Mouse (Mus musculus) layer of hippocampus, adult 11-12 months (tissue): ENCODE data around the gene Trim9.

Source experiments
- DNase-seq: peaks from one replicate; pipeline ENCODE4 v3.0.0; 2022; ENCODE audit warnings: low spot score

The Trim9 gene

GRCm38 (mm10) chr12:70262271-70262953, 85.0 kb downstream of the Trim9 start:
- peak; percentile 51 for DNase-seq

- no peak for DNase-seq
Observed at GRCm38 (mm10) chr12:70251210-70251884, 96.1 kb downstream of the Trim9 start.

DNA sequence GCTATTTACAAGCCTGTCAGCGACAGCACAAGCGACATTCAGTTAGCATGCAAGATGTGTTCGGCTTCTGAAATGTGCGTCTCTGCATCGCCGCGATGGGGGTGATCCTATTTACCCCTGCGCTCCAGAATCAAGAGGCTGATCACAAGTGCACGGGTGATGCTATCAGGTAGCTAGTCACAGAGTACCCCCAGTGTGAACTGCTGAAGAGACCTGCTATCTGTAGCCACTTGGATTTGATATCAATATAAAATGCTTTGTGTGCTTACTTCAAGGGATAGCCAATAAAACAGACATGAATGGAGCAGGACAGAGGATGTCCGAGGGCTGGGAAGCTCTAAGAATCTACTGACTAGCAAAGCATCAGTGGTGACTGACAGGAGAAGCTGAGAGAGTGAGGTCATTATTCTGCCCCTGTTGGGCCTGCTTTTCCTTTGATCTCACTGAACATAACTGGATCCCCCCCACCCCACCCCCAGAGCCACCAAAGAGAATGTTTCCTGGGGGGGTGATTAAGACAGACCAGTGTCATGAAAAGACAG, 97.7 kb downstream of the Trim9 start:
- DNase-seq, result no peak

- no peak for DNase-seq
Observed at GRCm38 (mm10) chr12:70247683-70248474, 99.5 kb downstream of the Trim9 start.

GRCm38 (mm10) chr12:70242550-70242949, 104.9 kb downstream of the Trim9 start:
- DNase-seq, result peak; percentile 48

- no peak for DNase-seq
Observed at GRCm38 (mm10) chr12:70239741-70240140, 107.7 kb downstream of the Trim9 start.

DNA sequence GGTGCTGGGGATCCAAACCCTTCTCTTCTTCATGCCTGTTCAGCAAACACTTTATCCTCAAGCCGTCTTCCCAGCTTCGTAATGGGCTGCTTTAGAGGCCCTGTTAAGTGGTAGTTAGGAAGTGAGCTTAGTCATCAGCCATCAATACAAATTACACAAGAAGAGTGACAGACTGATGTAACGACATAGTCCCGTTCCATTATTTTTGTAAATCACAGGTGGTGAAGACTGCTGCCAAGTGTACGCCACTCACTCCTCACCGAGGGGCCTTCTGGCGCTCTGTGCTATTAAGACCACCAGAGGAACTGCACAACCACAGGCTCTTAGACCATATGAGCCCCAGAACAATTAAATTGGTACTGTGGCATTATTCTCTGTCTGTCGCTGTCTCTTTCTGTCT, 108.8 kb downstream of the Trim9 start:
- no peak for DNase-seq

GRCm38 (mm10) chr12:70234938-70235484, 112.4 kb downstream of the Trim9 start:
- DNase-seq, result peak; percentile 74

DNA sequence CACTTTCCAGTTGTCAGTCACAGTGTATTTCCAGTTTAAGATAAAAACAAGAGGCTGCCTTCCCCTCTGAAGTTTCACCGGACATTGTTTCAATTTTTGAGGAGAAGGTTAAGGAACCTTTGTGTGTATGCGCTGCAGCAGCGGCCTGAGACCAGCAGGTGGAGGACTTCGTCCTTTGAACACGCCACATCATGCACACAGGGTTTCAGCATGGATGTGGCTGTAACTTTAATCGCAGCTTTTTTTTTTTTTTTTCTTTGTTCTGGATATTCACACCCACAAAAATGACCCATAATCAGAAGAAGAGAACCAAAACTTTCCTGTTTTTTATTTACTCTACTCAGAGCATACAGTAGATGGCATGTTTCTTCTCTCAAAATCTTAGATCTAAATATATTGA, 113.0 kb downstream of the Trim9 start:
- no peak for DNase-seq

DNA sequence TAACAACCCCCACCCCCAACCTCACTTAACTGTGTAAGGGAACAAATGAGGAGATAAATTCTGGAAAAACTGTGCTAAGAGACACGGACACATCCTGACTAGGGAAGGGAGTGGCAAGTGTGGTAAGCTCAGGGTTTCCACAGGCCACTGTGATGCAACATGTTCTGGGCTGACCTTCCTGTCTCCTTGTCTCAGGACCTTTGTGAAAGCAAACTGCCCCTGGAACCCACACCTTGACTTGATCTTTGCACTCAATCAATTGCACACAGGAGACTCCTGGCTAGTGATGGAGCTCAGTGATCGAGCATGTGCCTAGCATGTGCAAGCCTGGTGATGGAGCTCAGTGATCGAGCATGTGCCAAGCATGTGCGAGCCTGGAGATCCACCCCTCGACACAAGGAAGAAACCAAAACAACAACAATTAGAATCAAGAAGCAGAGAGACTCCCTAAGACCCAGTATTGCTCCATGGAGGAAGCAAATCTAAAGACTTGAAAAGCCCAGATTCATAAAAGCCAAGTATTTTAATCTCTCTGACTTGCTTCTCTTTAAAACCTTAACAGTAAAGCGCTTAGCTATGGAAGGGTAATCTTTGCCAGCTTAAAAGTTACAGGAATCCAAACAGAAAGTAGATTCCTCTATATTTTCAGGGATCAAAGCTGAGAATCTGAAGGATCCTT, 113.6 kb downstream of the Trim9 start:
- DNase-seq, result no peak

DNA sequence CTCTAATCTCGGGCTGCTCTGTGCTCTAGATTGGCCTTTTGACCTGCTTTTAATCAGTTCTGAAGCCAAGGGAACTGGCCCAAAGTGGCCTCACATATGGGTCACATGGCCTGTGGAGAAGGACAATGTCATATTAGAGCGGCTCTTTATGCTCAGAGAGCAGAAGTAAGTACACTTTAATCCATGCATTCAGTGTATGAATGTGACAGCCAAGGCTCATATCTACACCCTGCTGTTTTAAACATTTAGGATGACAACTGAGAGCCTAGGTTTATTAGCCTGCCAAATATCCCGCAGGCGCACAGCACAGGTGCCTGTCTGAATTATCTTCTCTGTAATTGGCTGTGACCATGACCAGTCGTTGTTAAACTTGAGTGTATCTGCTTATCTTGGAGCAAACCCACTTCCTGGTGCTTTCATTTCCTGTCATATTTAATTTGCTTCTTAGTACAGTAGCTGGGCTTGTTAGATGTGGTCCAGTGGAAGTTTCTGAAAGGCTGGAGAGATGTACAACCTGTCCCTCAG, 115.3 kb downstream of the Trim9 start:
- no peak for DNase-seq

DNA sequence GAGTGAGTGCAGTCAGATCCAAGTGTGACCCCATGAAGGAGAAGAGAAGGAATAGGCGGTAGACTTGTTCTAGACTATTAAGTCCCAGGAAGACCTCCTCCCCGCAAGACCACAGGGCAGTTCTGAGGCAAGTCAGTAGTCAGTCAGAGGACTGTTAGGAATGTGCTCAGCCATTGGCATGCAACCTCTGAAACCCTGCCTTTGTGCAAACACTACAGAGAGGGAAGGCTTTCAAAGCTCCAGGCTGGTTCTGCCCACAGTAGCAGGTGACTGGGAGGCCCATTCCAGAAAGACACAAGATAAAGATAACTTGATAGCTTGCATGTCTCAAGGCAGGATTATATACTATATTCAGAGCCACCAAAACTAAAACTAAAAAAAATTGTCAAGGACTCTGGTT, 116.1 kb downstream of the Trim9 start, which contains the start of gene Pygl:
TSS of gene Pygl (minus strand) at position 195 of the 400 bp plus-strand sequence.
- no peak for DNase-seq

- no peak for DNase-seq
Observed at GRCm38 (mm10) chr12:70228155-70228554, 119.3 kb downstream of the Trim9 start.

- peak; percentile 28 for DNase-seq
Observed at GRCm38 (mm10) chr12:70227121-70227932, 120.1 kb downstream of the Trim9 start.

- DNase-seq, result no peak
Observed at GRCm38 (mm10) chr12:70226655-70227054, 120.8 kb downstream of the Trim9 start.

DNA sequence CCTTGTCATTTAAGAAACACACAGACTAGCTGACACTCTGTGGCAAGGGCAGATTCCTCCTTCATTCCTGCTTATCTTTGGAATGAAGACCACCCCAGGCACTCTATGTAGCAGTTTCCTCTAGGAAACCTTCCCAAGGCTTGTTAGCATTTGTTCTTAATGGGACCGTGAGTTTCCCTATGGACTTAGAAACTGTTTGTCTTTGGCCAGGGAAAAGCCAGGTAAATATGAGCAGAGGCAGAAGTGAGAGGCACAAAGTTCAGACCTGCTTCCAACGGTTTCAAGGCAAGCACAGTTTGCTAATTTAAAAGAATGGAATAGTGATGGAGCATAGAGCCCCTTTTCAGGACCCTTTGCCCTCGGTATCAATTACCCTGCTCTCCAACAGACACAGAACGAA, 124.1 kb downstream of the Trim9 start:
- no peak for DNase-seq

GRCm38 (mm10) chr12:70221425-70221824, 126.0 kb downstream of the Trim9 start:
- no peak for DNase-seq

DNA sequence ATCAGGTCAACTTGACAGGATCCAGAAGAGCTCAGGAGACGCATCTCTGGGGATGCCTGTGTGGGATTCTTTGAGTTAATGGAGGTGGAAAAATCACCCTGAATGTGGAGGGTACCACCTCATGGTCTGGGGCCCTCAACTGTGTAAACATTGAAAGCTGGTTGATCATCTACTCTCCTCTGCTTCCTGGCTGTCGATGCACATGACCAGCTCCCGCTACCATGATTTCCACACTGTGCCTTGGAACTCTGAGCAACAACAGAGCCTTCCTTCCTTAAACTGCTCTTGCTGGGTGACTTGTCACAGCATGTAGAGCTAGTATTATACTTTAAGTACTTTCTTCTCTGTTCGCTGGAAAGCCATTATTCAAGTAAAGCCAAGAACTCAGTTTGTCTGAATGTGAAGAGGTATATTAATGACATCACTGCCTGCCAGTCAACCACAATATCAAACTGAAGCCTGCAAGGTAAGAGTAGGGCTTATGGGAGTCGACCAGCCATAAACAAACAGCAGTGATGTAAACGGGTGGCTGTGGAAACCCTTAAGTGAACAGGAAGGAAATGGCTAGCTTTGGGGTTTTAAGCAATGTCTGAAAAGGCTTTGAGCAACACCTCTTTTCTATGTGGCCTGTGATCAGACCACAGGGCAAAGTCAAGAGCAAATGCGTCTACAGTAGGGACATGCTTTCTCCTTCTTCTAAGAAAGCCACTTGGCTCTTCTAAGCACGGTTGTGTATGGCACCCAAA, 128.4 kb downstream of the Trim9 start:
- DNase-seq, result no peak

GRCm38 (mm10) chr12:70216229-70216800, 131.1 kb downstream of the Trim9 start:
- DNase-seq, result no peak
